27 mouse cellular contexts compared by ENCODE assay signal in genomic region chr19:36691941-36692340, GRCm38 (mm10). TPM values are rescaled to one million over a fixed set of nuclear protein-coding genes. Genes with fewer than 3 reads are reported as not detected.
"Had no signal": no experiment of that assay in that cellular context is flagged by ENCODE, and none has a peak within 500 bp of the region (broad histone marks: within the 10 kb centered on the region; RNA-seq: fewer than 3 reads in every experiment).

No protein-coding gene starts in this region.

- H3K27me3 ChIP-seq: heart, embryonic 13.5 days; heart, embryonic 15.5 days; hindbrain, embryonic 13.5 days; hindbrain, embryonic 15.5 days; kidney, embryonic 15.5 days; limb, embryonic 13.5 days; limb, embryonic 15.5 days; liver, embryonic 13.5 days had no signal

- H3K9me3 ChIP-seq: heart, embryonic 13.5 days; heart, embryonic 15.5 days; hindbrain, embryonic 13.5 days; hindbrain, embryonic 15.5 days; kidney, embryonic 15.5 days; limb, embryonic 13.5 days; limb, embryonic 15.5 days; liver, embryonic 13.5 days had no signal

- ATAC-seq: hindbrain, postnatal 0 days; intestine, embryonic 16.5 days had no signal

- H3K4me2 ChIP-seq: heart, embryonic 11.5 days; heart, embryonic 13.5 days; heart, embryonic 15.5 days; hindbrain, embryonic 13.5 days; hindbrain, embryonic 15.5 days; kidney, embryonic 15.5 days; limb, embryonic 13.5 days; limb, embryonic 15.5 days; liver, embryonic 13.5 days had no signal

- H3K36me3 ChIP-seq: heart, embryonic 13.5 days; heart, embryonic 15.5 days; hindbrain, embryonic 13.5 days; hindbrain, embryonic 15.5 days; kidney, embryonic 15.5 days; limb, embryonic 13.5 days; limb, embryonic 15.5 days; liver, embryonic 13.5 days had no signal

- H3K4me3 ChIP-seq: heart, adult 2 months; heart, embryonic 13.5 days; heart, embryonic 15.5 days; hindbrain, embryonic 13.5 days; hindbrain, embryonic 15.5 days; kidney, embryonic 15.5 days; limb, embryonic 13.5 days; limb, embryonic 15.5 days; liver, embryonic 13.5 days had no signal

- H3K27ac ChIP-seq: heart, adult 2 months; heart, embryonic 13.5 days; heart, embryonic 15.5 days; hindbrain, embryonic 13.5 days; hindbrain, embryonic 15.5 days; hindbrain, postnatal 0 days; kidney, embryonic 15.5 days; kidney, postnatal 0 days; limb, embryonic 13.5 days; limb, embryonic 15.5 days; liver, embryonic 13.5 days had no signal

- DNase-seq: gastrocnemius, postnatal 10 days; gastrocnemius, postnatal 25 days; heart, adult 11 months; heart, postnatal 14 days; heart, postnatal 36 days; kidney, adult 11 months; kidney, adult 2 months; kidney, adult 9 months; kidney, postnatal 14 days; kidney, postnatal 36 days; layer of hippocampus, adult 9-11 months; layer of hippocampus, postnatal 36 days; left cerebral cortex, postnatal 4 days; liver, embryonic 13.5 days had no signal

- H3K9ac ChIP-seq: heart, embryonic 13.5 days; heart, embryonic 15.5 days; hindbrain, embryonic 13.5 days; hindbrain, embryonic 15.5 days; kidney, embryonic 15.5 days; limb, embryonic 13.5 days; limb, embryonic 15.5 days; liver, embryonic 13.5 days had no signal

RNA-seq across cellular contexts. Expression of gene Ppp1r3c, which starts 44.5 kb away (rescaled TPM):
- total RNA-seq: hematopoietic stem cell, adult 5-6 weeks had no signal
